Mouse (Mus musculus) kidney, embryonic 14.5 days (tissue): ENCODE measurements at regions not wholly inside any gene's neighbourhood (a gene's known extent, or its start where the extent isn't known, plus 50 kb on each side); places are given as distances from the start of the nearest gene placed in this dataset.

ENCODE experiments used
- ATAC-seq: fragments of 200-750 bp; cut with Nextera tagmentation; 2 replicates; pipeline ENCODE4 v1.8.0; 2017; ENCODE audit warnings: moderate number of reproducible peaks, mild to moderate bottlenecking, moderate TSS enrichment, moderate library complexity; ENCODE audit not compliant: low FRiP score, low TSS enrichment
- H3K27ac ChIP-seq: fragments of 300-500 bp; sonication (generic); 2 replicates; pipeline ENCODE4 v1.5.1; 2014; ENCODE audit warnings: low read depth, mild to moderate bottlenecking, low read length, moderate library complexity, mixed read lengths
- H3K27me3 ChIP-seq: fragments of 300-500 bp; sonication (generic); 2 replicates; pipeline ENCODE4 v1.6.1; 2014; ENCODE audit warnings: mild to moderate bottlenecking, low read length; ENCODE audit not compliant: control insufficient read depth, insufficient read depth
- H3K36me3 ChIP-seq: fragments of 300-500 bp; sonication (generic); 2 replicates; pipeline ENCODE4 v1.6.1; 2014; ENCODE audit warnings: low read length, mixed read lengths; ENCODE audit not compliant: control insufficient read depth, insufficient read depth
- H3K4me1 ChIP-seq: fragments of 300-500 bp; sonication (generic); 2 replicates; pipeline ENCODE4 v1.6.1; 2014; ENCODE audit warnings: low read length, mixed read lengths; ENCODE audit not compliant: control insufficient read depth, insufficient read depth
- H3K4me2 ChIP-seq: fragments of 300-500 bp; sonication (generic); replicated peaks from 2 replicates; pipeline ENCODE4 v1.6.1; 2014; ENCODE audit warnings: low read depth, mild to moderate bottlenecking, low read length
- H3K4me3 ChIP-seq: fragments of 300-500 bp; sonication (generic); 2 replicates; pipeline ENCODE4 v1.5.1; 2014; ENCODE audit warnings: mild to moderate bottlenecking, low read length
- H3K9ac ChIP-seq: fragments of 300-500 bp; sonication (generic); 2 replicates; pipeline ENCODE4 v1.6.1; 2014; ENCODE audit warnings: low read depth, mild to moderate bottlenecking, low read length, moderate library complexity
- H3K9me3 ChIP-seq: fragments of 300-500 bp; sonication (generic); 2 replicates; pipeline ENCODE4 v1.6.1; 2016; ENCODE audit warnings: low read length; ENCODE audit not compliant: control insufficient read depth
- WGBS: fragments of 180-500 bp; shearing (Covaris S2); extraction: QIAGEN DNeasy Blood & Tissue Kit; methylation state at CpG from one replicate; pipeline ENCODE4 v1.1.7; 2014; 5-methylcytosine and 5-hydroxymethylcytosine counted together

DNA sequence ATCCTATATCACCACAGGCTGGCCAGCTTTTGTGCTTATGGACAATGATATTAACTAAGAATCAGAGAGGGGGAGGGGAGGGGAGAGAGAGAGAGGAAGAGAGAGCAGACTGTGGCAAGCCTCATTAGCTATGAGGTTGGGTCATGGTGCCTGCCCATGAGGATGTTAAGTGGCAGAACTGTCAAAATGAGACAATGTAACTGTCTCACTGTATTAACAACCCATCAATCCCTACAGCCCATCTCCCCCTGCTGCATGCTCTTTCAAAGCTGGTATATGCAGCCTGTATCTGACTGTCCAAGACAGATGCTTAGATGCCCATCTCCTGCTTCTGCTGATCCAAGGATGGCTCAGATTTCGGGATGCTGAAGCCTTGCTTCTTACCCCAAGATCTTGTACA, 852.6 kb downstream of the Gm9195 start:
- H3K4me1 ChIP-seq: no peaks in the 10 kb centered on the region
- no peak for ATAC-seq
- no peaks in the 10 kb centered on the region for H3K27me3 ChIP-seq
- 80% methylated on average over 1 of the region's 1 CpGs for WGBS
- no peak overlapping the region for H3K4me2 ChIP-seq
- H3K4me3 ChIP-seq: no peak overlapping the region
- H3K27ac ChIP-seq: no peak overlapping the region
- no peak overlapping the region for H3K9ac ChIP-seq
- H3K9me3 ChIP-seq: no peaks in the 10 kb centered on the region
- no peaks in the 10 kb centered on the region for H3K36me3 ChIP-seq

- Histone ChIP-seq H3K4me1 (no peaks in the 10 kb centered on the region), H3K27ac (no peak overlapping the region), H3K4me2 (no peak overlapping the region), H3K9me3 (no peaks in the 10 kb centered on the region), H3K27me3 (no peaks in the 10 kb centered on the region), H3K9ac (no peak overlapping the region), H3K4me3 (no peak overlapping the region), H3K36me3 (no peaks in the 10 kb centered on the region)
- ATAC-seq: no peak
- 97% methylated on average over 1 of the region's 1 CpGs for WGBS
These were observed 856.5 kb downstream of the Gm9195 start for GRCm38 (mm10) chr14:71635091-71635490.

- no peaks in the 10 kb centered on the region for H3K4me1 ChIP-seq
- H3K4me2 ChIP-seq: no peak overlapping the region
These were observed 881.8 kb downstream of the Gm9195 start for GRCm38 (mm10) chr14:71609698-71610301.

GRCm38 (mm10) chr14:71603710-71604109, 887.9 kb downstream of the Gm9195 start:
- Histone ChIP-seq H3K4me3 (no peak overlapping the region), H3K36me3 (no peaks in the 10 kb centered on the region), H3K4me1 (no peaks in the 10 kb centered on the region), H3K27ac (no peak overlapping the region), H3K9me3 (no peaks in the 10 kb centered on the region), H3K27me3 (no peaks in the 10 kb centered on the region), H3K9ac (no peak overlapping the region), H3K4me2 (no peak overlapping the region)
- WGBS: 74% methylated on average over 2 of the region's 2 CpGs
- no peak for ATAC-seq

More at GRCm38 (mm10) chr14:71609698-71610301, 881.8 kb downstream of the Gm9195 start:
- H3K9me3 ChIP-seq: no peaks in the 10 kb centered on the region
- WGBS: 82% methylated on average over 4 of the region's 4 CpGs
- no peak for ATAC-seq
- no peak overlapping the region for H3K4me3 ChIP-seq
- no peak overlapping the region for H3K27ac ChIP-seq
- no peak overlapping the region for H3K9ac ChIP-seq
- H3K27me3 ChIP-seq: no peaks in the 10 kb centered on the region
- no peaks in the 10 kb centered on the region for H3K36me3 ChIP-seq

GRCm38 (mm10) chr14:71597859-71598258, 893.8 kb downstream of the Gm9195 start:
- no peak overlapping the region for H3K9ac ChIP-seq
- H3K4me3 ChIP-seq: no peak overlapping the region
- no peaks in the 10 kb centered on the region for H3K9me3 ChIP-seq
- ATAC-seq: no peak
- H3K27me3 ChIP-seq: no peaks in the 10 kb centered on the region
- H3K27ac ChIP-seq: no peak overlapping the region
- H3K36me3 ChIP-seq: no peaks in the 10 kb centered on the region
- no peaks in the 10 kb centered on the region for H3K4me1 ChIP-seq
- WGBS: 68% methylated on average over 3 of the region's 3 CpGs
- H3K4me2 ChIP-seq: no peak overlapping the region

DNA sequence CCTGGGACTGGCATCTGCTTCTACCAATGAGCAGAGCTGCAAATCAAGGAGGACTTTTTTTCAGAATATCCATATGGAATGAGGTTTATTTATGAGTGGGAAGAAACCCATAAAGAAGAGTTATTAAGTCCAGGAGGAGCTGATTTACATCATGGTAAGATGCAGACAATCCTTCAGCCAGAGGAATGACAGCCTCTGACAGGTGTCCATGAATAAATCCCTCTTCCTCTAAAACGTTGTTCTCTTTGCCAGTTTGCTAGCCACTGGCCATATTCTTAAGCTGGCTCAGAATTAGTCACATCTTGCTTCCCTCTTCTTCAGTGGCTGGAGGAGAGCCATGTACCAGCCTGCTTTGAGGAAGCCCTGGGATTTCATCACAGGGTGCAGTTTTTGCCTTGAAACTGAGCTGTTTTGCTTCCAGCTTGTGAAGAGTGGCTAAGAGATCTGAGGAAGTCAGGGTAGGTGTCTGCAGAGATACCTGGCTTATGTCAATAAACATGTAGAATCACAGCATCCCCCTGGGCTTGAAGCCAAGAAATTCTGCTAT, 902.9 kb downstream of the Gm9195 start:
- H3K27ac ChIP-seq: no peak overlapping the region
- no peaks in the 10 kb centered on the region for H3K4me1 ChIP-seq
- H3K4me2 ChIP-seq: no peak overlapping the region
- no peak overlapping the region for H3K4me3 ChIP-seq
- 45% methylated on average over 1 of the region's 1 CpGs for WGBS
- no peak overlapping the region for H3K9ac ChIP-seq
- no peaks in the 10 kb centered on the region for H3K27me3 ChIP-seq
- no peak for ATAC-seq
- no peaks in the 10 kb centered on the region for H3K36me3 ChIP-seq
- H3K9me3 ChIP-seq: no peaks in the 10 kb centered on the region

- no peak for ATAC-seq
- Histone ChIP-seq H3K36me3 (no peaks in the 10 kb centered on the region), H3K27ac (no peak overlapping the region), H3K9ac (no peak overlapping the region), H3K4me2 (no peak overlapping the region), H3K4me1 (no peaks in the 10 kb centered on the region), H3K4me3 (no peak overlapping the region), H3K9me3 (no peaks in the 10 kb centered on the region), H3K27me3 (no peaks in the 10 kb centered on the region)
These were observed 903.6 kb downstream of the Gm9195 start for GRCm38 (mm10) chr14:71588006-71588405.

DNA sequence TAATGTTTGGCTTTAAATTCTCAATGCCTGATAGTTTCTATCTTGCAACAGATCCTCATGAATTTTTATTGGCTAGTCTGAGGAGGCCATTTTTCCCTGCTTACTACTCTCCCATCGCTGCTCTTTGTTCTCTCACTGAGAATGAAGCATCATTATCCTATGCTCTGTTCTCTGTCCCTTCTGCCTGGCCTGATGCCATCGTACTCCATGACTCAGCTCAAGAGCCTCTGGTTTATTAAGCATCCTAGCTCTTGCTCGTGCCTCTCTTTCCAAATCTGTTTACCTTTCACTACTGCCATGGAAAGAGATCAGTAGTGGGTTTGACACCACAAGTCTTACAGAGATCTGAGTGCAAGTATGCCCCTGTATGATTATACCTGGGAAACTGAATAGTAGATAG, 926.8 kb downstream of the Gm9195 start:
- Histone ChIP-seq H3K4me1 (no peaks in the 10 kb centered on the region), H3K4me2 (no peak overlapping the region), H3K4me3 (no peak overlapping the region), H3K9me3 (no peaks in the 10 kb centered on the region), H3K27me3 (no peaks in the 10 kb centered on the region), H3K36me3 (no peaks in the 10 kb centered on the region), H3K27ac (no peak overlapping the region), H3K9ac (no peak overlapping the region)
- WGBS: 82% methylated on average over 3 of the region's 3 CpGs
- no peak for ATAC-seq

DNA sequence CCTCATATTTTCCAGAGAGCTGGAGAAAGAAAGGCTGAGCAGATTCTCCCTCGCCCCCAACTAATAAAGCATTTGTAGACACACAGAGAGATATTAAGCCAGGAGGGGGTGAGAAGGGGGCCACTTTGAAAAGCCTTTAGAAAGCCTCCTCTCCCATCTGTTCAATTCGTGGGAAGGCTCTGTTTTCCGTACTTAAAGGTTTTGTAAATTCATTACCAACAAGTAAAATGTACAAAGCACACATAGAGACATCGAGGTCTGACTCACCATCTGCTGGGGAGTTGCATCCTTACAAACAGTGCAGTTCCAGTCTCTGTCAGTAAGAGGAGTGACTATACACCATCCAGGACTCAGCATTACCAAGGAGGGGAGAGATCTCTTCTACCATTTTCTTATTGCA, 929.7 kb downstream of the Gm9195 start:
- Histone ChIP-seq H3K4me2 (no peak overlapping the region), H3K4me3 (no peak overlapping the region), H3K27ac (no peak overlapping the region), H3K9me3 (no peaks in the 10 kb centered on the region), H3K9ac (no peak overlapping the region), H3K27me3 (no peaks in the 10 kb centered on the region), H3K36me3 (no peaks in the 10 kb centered on the region), H3K4me1 (no peaks in the 10 kb centered on the region)
- ATAC-seq: no peak
- WGBS: 83% methylated on average over 4 of the region's 4 CpGs
